20 mouse cellular contexts compared by ENCODE assay signal in the genomic region with DNA sequence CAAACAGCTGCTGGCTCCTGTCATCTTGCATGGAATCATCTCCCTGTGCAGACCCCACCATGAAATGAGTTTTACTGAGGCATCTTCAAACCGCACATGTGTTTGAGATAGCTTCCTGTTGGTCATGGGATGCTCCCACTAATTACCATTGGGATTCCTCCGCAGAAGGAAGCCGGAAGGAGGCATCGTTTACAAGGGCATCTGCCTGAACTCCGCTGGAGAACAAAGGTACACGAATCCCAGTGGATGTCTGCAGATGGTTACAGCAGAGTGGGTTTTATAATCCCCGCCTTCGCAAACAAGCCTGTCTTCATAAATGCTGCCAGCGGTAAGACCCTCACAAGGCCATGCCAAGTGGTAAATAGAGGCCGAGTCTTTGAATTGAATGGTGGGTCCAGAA. TPM values are rescaled to one million over a fixed set of nuclear protein-coding genes. Genes with fewer than 3 reads are reported as not detected.
DNase-seq lines count a peak whose midpoint lies in the region; ATAC-seq and TF ChIP-seq lines count a peak whose summit lies in the region.
"Had no signal": no experiment of that assay in that cellular context is flagged by ENCODE, and none has a peak within 500 bp of the region (broad histone marks: within the 10 kb centered on the region; RNA-seq: fewer than 3 reads in every experiment).

No protein-coding gene starts in this region.

- H3K4me2 ChIP-seq in lung, embryonic 16.5 days (ENCODE audit: low read depth, low read length), result no peak overlapping the region
- H3K4me2 ChIP-seq: forebrain, embryonic 15.5 days; intestine, embryonic 15.5 days; liver, embryonic 13.5 days had no signal

- H3K4me1 ChIP-seq in kidney, adult 2 months (ENCODE audit: control insufficient read depth, insufficient read depth, low read length), result 0 out of 2 replicates have a peak, but pooled peaks cover 6% of the 10 kb centered on the region
- H3K4me1 ChIP-seq in lung, embryonic 16.5 days (replicated peaks; ENCODE audit: control insufficient read depth, insufficient read depth, low read length), result peaks cover 26% of the 10 kb centered on the region
- peaks cover 12% of the 10 kb centered on the region for H3K4me1 ChIP-seq in lung, adult 2 months (ENCODE audit: control insufficient read depth, insufficient read depth, low read length)
- H3K4me1 ChIP-seq: intestine, embryonic 15.5 days had no signal

- H3K27me3 ChIP-seq in kidney, adult 2 months (replicated peaks; ENCODE audit: control insufficient read depth, insufficient read depth, low read length), result no peaks in the 10 kb centered on the region
- H3K27me3 ChIP-seq in lung, embryonic 16.5 days (ENCODE audit: control insufficient read depth, insufficient read depth, low read depth, low read length), result no peaks in the 10 kb centered on the region
- H3K27me3 ChIP-seq: intestine, embryonic 15.5 days; liver, embryonic 13.5 days had no signal

- no peak for ATAC-seq in lung, embryonic 16.5 days (ENCODE audit: low read depth)
- ATAC-seq: activated CD4-positive, CD25-positive, alpha-beta regulatory T cell, adult 4 months; forebrain, embryonic 15.5 days; intestine, embryonic 15.5 days had no signal

- H3K4me3 ChIP-seq in kidney, adult 2 months (ENCODE audit: insufficient read depth, low read depth, low read length), result no peak overlapping the region
- H3K4me3 ChIP-seq in lung, embryonic 16.5 days (ENCODE audit: low read length), result no peak overlapping the region
- no peak overlapping the region for H3K4me3 ChIP-seq in lung, adult 2 months (replicated peaks; ENCODE audit: extremely low read depth, low read depth, low read length)
- H3K4me3 ChIP-seq: erythroblast, embryonic 14.5 days; forebrain, embryonic 15.5 days; intestine, embryonic 15.5 days; left cerebral cortex, adult 2 months; liver, embryonic 13.5 days had no signal

- no peaks in the 10 kb centered on the region for H3K9me3 ChIP-seq in lung, embryonic 16.5 days (ENCODE audit: control insufficient read depth, low read length)
- H3K9me3 ChIP-seq: forebrain, embryonic 15.5 days; intestine, embryonic 15.5 days; liver, embryonic 13.5 days had no signal

- DNase-seq in adrenal gland, adult (ENCODE audit: inconsistent age in 2 of 2, low spot score in 1 of 2), result peak; percentile 2 to 15
- DNase-seq in adrenal gland, postnatal 4 days (ENCODE audit: low spot score in 2 of 2), result no peak
- no peak for DNase-seq in kidney, adult 2 months
- DNase-seq in kidney, postnatal 25 days, result no peak
- DNase-seq in lung, adult 2 months, result no peak
- no peak for DNase-seq in adipocyte (ENCODE audit: low spot score)
- no peak for DNase-seq in frontal cortex, adult 2 months (ENCODE audit: extremely low spot score in 1 of 2, low spot score in 1 of 2)
- DNase-seq: adrenal gland, postnatal 25 days; cerebellum, adult 18-20 months; cerebellum, postnatal 36 days; gastrocnemius, postnatal 25 days; liver, embryonic 13.5 days; right cerebral cortex, adult 18-20 months had no signal

- 0 out of 2 replicates have a peak overlapping the region, but pooled peaks have one; percentile 18 for H3K27ac ChIP-seq in kidney, adult 2 months (ENCODE audit: insufficient read depth, low read depth, low read length)
- peak overlapping the region; percentile 60 for H3K27ac ChIP-seq in lung, embryonic 16.5 days (ENCODE audit: low read length)
- H3K27ac ChIP-seq: forebrain, embryonic 15.5 days; intestine, embryonic 15.5 days; left cerebral cortex, adult 2 months; liver, embryonic 13.5 days had no signal

- no peaks in the 10 kb centered on the region for H3K36me3 ChIP-seq in kidney, adult 2 months (ENCODE audit: control insufficient read depth, insufficient read depth, low read length)
- H3K36me3 ChIP-seq in lung, embryonic 16.5 days (ENCODE audit: control insufficient read depth, insufficient read depth, low read length), result no peaks in the 10 kb centered on the region
- H3K36me3 ChIP-seq: forebrain, embryonic 15.5 days; intestine, embryonic 15.5 days; liver, embryonic 13.5 days had no signal

- TF ChIP-seq CTCF in kidney, adult 2 months (conservative IDR thresholded peaks at IDR 0.05; ENCODE audit: insufficient read depth, insufficient read length, low read depth, low read length), result no peak
- TF ChIP-seq CTCF in lung, adult 2 months (IDR thresholded peaks at IDR 0.05; ENCODE audit: insufficient read depth, low read length), result no peak

- TF ChIP-seq POLR2A in kidney, adult 2 months (IDR thresholded peaks at IDR 0.05; ENCODE audit: low read depth, low read length), result no peak
- no peak for TF ChIP-seq POLR2A in lung, adult 2 months (IDR thresholded peaks at IDR 0.05; ENCODE audit: borderline replicate concordance, extremely low read depth, low read depth, low read length)

- WGBS in kidney, adult 2 months, result 63% methylated on average over 10 of the region's 10 CpGs
- WGBS in lung, embryonic 16.5 days, result 54% methylated on average over 10 of the region's 10 CpGs
- 60% methylated on average over 10 of the region's 10 CpGs for WGBS in lung, adult 2 months

- H3K9ac ChIP-seq in lung, embryonic 16.5 days (ENCODE audit: low read length), result no peak overlapping the region
- H3K9ac ChIP-seq: forebrain, embryonic 15.5 days; intestine, embryonic 15.5 days; liver, embryonic 13.5 days had no signal

RNA-seq across cellular contexts. Expression of gene Rfx8, which starts 11.3 kb away (rescaled TPM):
- total RNA-seq in adrenal gland, postnatal 4 days (2021), result under 1 TPM; 0.39 to 0.93 TPM
- not detected in 2 replicates for polyA plus RNA-seq in kidney, adult 2 months (2012; rRNA removed)
- 0.40 and 0.58 TPM in 2 replicates for polyA plus RNA-seq in lung, embryonic 16.5 days (2015; fragmentation: Nextera tagmentation; extraction: Ambion mirVana)
- 0.14 and 0.24 TPM in 2 replicates for polyA plus RNA-seq in lung, adult 2 months (2012; rRNA removed)
- 0.26 and 0.48 TPM in 2 replicates for polyA plus RNA-seq in frontal cortex, adult 2 months (2012; rRNA removed)
- total RNA-seq: megakaryocyte-erythroid progenitor cell, adult 5-6 weeks had no signal
- polyA plus RNA-seq: activated CD4-positive, CD25-positive, alpha-beta regulatory T cell, adult 4 months; forebrain, embryonic 15.5 days had no signal

Comparison
In these comparisons a context has a peak if more than half of its experiments do, and no peak if none do; other contexts are left out.
1. DNase-seq: peak in adrenal gland, adult (2 of 2); none in adrenal gland, postnatal 4 days (0 of 2), kidney, adult 2 months (single experiment), kidney, postnatal 25 days (0 of 2), lung, adult 2 months (single experiment), adipocyte (single experiment) and frontal cortex, adult 2 months (0 of 2).